Mouse (Mus musculus): Measurements from ENCODE around the gene Fzd7. TPM values are rescaled to one million over a fixed set of nuclear protein-coding genes. Genes with fewer than 3 reads are reported as not detected.
"Not testable (repeated sequence)": the region's sequence is repeated elsewhere in the genome, so short reads cannot be mapped to it uniquely, and the experiment has no call there.

Gene Fzd7
- polyA plus RNA-seq, 1 experiment from 2014 or later, result 17.9 TPM

DNA sequence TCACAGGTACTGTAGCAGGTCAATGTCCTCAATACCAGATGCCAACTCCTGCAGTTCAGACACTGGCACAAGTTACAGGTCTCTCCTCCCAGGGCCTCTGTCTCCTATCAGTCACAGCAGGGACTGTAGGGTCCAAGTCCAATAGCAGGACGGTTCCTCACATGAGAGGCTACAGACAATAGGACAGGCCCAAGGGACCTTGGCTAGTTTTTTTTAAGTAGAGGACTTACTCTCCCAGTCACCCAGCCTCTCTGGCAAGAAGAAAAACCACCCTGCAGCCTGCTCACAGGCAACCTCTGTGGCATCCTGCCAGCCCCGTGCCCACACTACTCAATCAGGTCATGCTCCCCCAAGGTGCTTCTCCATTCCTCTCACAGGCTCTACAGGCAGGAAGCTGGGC, 43.0 kb upstream of the Fzd7 start:
- H3K36me3 ChIP-seq (ENCODE audit: insufficient read depth, low read length), result no peaks in the 10 kb centered on the region
- no peak overlapping the region for H3K4me3 ChIP-seq (replicated peaks; ENCODE audit: low read depth, low read length)
- H3K9me3 ChIP-seq (replicated peaks; ENCODE audit: low read length), result no peaks in the 10 kb centered on the region
- no peak overlapping the region for H3K27ac ChIP-seq
- WGBS, result 66% methylated on average over 2 of the region's 2 CpGs
- no peak for TF ChIP-seq CTCF (IDR thresholded peaks at IDR 0.05; ENCODE audit: low read depth)
- H3K27me3 ChIP-seq (ENCODE audit: insufficient read depth, low read length), result no peaks in the 10 kb centered on the region
- H3K4me1 ChIP-seq (replicated peaks; ENCODE audit: insufficient read depth, low read length), result peaks cover 6% of the 10 kb centered on the region; the same call in 1 of the 2 replicates
- no peak overlapping the region for H3K4me2 ChIP-seq (ENCODE audit: low read length)
- no peak; the same call in 1 of the 2 replicates for ATAC-seq (replicated peaks; ENCODE audit: low FRiP score, low read depth)
- DNase-seq (ENCODE audit: low spot score), result no peak
- no peak overlapping the region for H3K9ac ChIP-seq (ENCODE audit: low read depth, low read length)

- H3K27ac ChIP-seq, result no peak overlapping the region
- no peaks in the 10 kb centered on the region for H3K27me3 ChIP-seq (ENCODE audit: insufficient read depth, low read length)
- 89% methylated on average over 1 of the region's 1 CpGs for WGBS
- ATAC-seq (replicated peaks; ENCODE audit: low FRiP score, low read depth) (no peak), DNase-seq (ENCODE audit: low spot score) (no peak)
- 0 out of 2 replicates have a peak, but pooled peaks cover 6% of the 10 kb centered on the region for H3K4me1 ChIP-seq (replicated peaks; ENCODE audit: insufficient read depth, low read length)
- H3K9ac ChIP-seq (ENCODE audit: low read depth, low read length), result no peak overlapping the region
- no peaks in the 10 kb centered on the region for H3K36me3 ChIP-seq (ENCODE audit: insufficient read depth, low read length)
- no peak overlapping the region for H3K4me2 ChIP-seq (ENCODE audit: low read length)
- no peak overlapping the region for H3K4me3 ChIP-seq (replicated peaks; ENCODE audit: low read depth, low read length)
- TF ChIP-seq CTCF (IDR thresholded peaks at IDR 0.05; ENCODE audit: low read depth), result no peak
- H3K9me3 ChIP-seq (replicated peaks; ENCODE audit: low read length), result no peaks in the 10 kb centered on the region
Observed at GRCm38 (mm10) chr1:59439941-59440340, 42.3 kb upstream of the Fzd7 start.

GRCm38 (mm10) chr1:59442721-59443120, 39.5 kb upstream of the Fzd7 start:
- H3K4me2 ChIP-seq (ENCODE audit: low read length); H3K4me3 ChIP-seq (replicated peaks; ENCODE audit: low read depth, low read length); H3K27ac ChIP-seq; H3K4me1 ChIP-seq (replicated peaks; ENCODE audit: insufficient read depth, low read length); H3K36me3 ChIP-seq (ENCODE audit: insufficient read depth, low read length); DNase-seq (ENCODE audit: low spot score); H3K9me3 ChIP-seq (replicated peaks; ENCODE audit: low read length); H3K9ac ChIP-seq (ENCODE audit: low read depth, low read length); ATAC-seq (replicated peaks; ENCODE audit: low FRiP score, low read depth); H3K27me3 ChIP-seq (ENCODE audit: insufficient read depth, low read length): not testable (repeated sequence)
- WGBS, result 91% methylated on average over 14 of the region's 14 CpGs

DNA sequence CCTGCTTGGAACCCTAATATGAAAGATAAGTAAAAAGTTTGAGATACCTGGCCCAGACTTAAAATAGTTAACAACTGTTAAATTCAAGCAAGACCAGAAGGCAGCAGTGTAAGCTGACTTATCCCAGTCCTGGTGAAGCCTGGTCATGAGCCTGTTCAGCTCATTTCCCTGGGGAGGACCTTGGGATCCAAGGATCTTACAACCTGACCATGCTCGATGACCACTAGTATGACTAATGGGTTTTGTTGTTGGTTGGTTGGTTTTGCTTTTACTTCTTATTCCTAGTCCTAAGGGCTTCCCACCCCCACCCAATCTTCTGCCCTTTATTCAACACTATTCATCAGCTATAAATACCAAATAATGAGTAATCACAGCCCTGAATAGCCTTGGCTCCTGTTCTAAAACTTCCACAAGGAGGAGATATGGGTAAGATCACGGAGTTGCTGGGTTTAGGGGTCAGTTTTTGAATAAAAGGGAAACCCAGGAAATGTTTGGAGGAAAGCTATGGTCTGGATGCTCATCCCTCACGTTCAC, 38.0 kb upstream of the Fzd7 start:
- Histone ChIP-seq H3K9me3 (replicated peaks; ENCODE audit: low read length) (no peaks in the 10 kb centered on the region), H3K4me3 (replicated peaks; ENCODE audit: low read depth, low read length) (no peak overlapping the region), H3K4me1 (replicated peaks; ENCODE audit: insufficient read depth, low read length) (peaks cover 4% of the 10 kb centered on the region), H3K9ac (ENCODE audit: low read depth, low read length) (no peak overlapping the region), H3K27ac (no peak overlapping the region), H3K36me3 (ENCODE audit: insufficient read depth, low read length) (no peaks in the 10 kb centered on the region), H3K4me2 (ENCODE audit: low read length) (no peak overlapping the region), H3K27me3 (ENCODE audit: insufficient read depth, low read length) (no peaks in the 10 kb centered on the region)
- no peak for TF ChIP-seq CTCF (IDR thresholded peaks at IDR 0.05; ENCODE audit: low read depth)
- WGBS, result 58% methylated on average over 3 of the region's 3 CpGs
- DNase-seq (ENCODE audit: low spot score) (no peak), ATAC-seq (replicated peaks; ENCODE audit: low FRiP score, low read depth) (no peak)

DNA sequence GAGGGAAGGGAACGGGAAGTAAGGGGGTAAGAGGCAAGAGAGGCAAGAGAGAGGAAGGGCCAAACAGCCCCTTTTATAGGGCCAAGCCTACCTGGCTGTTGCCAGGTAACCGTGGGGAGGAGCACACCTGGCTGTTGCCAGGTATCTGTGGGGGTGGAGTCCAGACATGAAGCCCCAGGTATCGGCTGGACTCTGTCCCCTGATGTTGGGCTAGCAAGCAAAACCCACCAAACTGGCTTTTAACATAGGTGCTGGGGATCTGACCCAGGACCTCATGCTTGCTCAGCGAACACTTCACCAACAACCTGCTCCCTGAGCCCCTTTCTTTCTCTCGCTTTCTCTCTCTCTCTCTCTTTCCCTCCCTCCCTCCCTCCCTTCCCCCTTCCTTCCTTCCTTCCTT, 37.0 kb upstream of the Fzd7 start:
- ATAC-seq (replicated peaks; ENCODE audit: low FRiP score, low read depth) (no peak), DNase-seq (ENCODE audit: low spot score) (no peak)
- Histone ChIP-seq H3K4me1 (replicated peaks; ENCODE audit: insufficient read depth, low read length) (peaks cover 10% of the 10 kb centered on the region), H3K4me3 (replicated peaks; ENCODE audit: low read depth, low read length) (no peak overlapping the region), H3K4me2 (ENCODE audit: low read length) (no peak overlapping the region), H3K27me3 (ENCODE audit: insufficient read depth, low read length) (no peaks in the 10 kb centered on the region), H3K9me3 (replicated peaks; ENCODE audit: low read length) (no peaks in the 10 kb centered on the region), H3K27ac (no peak overlapping the region), H3K9ac (ENCODE audit: low read depth, low read length) (no peak overlapping the region), H3K36me3 (ENCODE audit: insufficient read depth, low read length) (no peaks in the 10 kb centered on the region)
- no peak for TF ChIP-seq CTCF (IDR thresholded peaks at IDR 0.05; ENCODE audit: low read depth)
- 88% methylated on average over 5 of the region's 5 CpGs for WGBS

- Histone ChIP-seq H3K4me3 (replicated peaks; ENCODE audit: low read depth, low read length) (no peak overlapping the region), H3K9me3 (replicated peaks; ENCODE audit: low read length) (no peaks in the 10 kb centered on the region), H3K9ac (ENCODE audit: low read depth, low read length) (no peak overlapping the region), H3K27ac (no peak overlapping the region), H3K4me1 (replicated peaks; ENCODE audit: insufficient read depth, low read length) (peaks cover 10% of the 10 kb centered on the region), H3K27me3 (ENCODE audit: insufficient read depth, low read length) (no peaks in the 10 kb centered on the region), H3K4me2 (ENCODE audit: low read length) (peak overlapping the region; percentile 32; the same call in 1 of the 2 replicates), H3K36me3 (ENCODE audit: insufficient read depth, low read length) (no peaks in the 10 kb centered on the region)
- no peak for DNase-seq (ENCODE audit: low spot score)
- 55% methylated on average over 11 of the region's 11 CpGs for WGBS
- ATAC-seq (replicated peaks; ENCODE audit: low FRiP score, low read depth), result no peak
- TF ChIP-seq CTCF (IDR thresholded peaks at IDR 0.05; ENCODE audit: low read depth), result no peak
Observed at GRCm38 (mm10) chr1:59448497-59449270, 33.5 kb upstream of the Fzd7 start.
